Mouse (Mus musculus) midbrain, embryonic 11.5 days (tissue): ENCODE results near the gene Fer1l4. TPM values are rescaled to one million over a fixed set of nuclear protein-coding genes. Genes with fewer than 3 reads are reported as not detected.

ENCODE experiments used
- ATAC-seq: fragments of 200-750 bp; cut with Nextera tagmentation; 2 replicates; pipeline ENCODE4 v1.8.0; 2017; ENCODE audit warnings: moderate TSS enrichment, moderate library complexity; ENCODE audit not compliant: low FRiP score
- DNase-seq: peaks from one replicate; pipeline ENCODE4 v3.0.0; 2015; ENCODE audit warnings: low spot score; ENCODE audit errors: missing footprints
- H3K27ac ChIP-seq: fragments of 300-500 bp; sonication (generic); 2 replicates; pipeline ENCODE4 v1.5.1; 2014; ENCODE audit warnings: low read depth, low read length
- H3K27me3 ChIP-seq: fragments of 300-500 bp; sonication (generic); 2 replicates; pipeline ENCODE4 v1.6.1; 2014; ENCODE audit warnings: mild to moderate bottlenecking, low read length, moderate library complexity, mixed read lengths; ENCODE audit not compliant: control insufficient read depth, insufficient read depth
- H3K36me3 ChIP-seq: fragments of 300-500 bp; sonication (generic); 2 replicates; pipeline ENCODE4 v1.6.1; 2014; ENCODE audit warnings: mild to moderate bottlenecking, low read length, moderate library complexity, mixed read lengths; ENCODE audit not compliant: control insufficient read depth, insufficient read depth
- H3K4me1 ChIP-seq: fragments of 300-500 bp; sonication (generic); 2 replicates; pipeline ENCODE4 v1.6.1; 2014; ENCODE audit warnings: low read length; ENCODE audit not compliant: control insufficient read depth, insufficient read depth
- H3K4me2 ChIP-seq: fragments of 300-500 bp; sonication (generic); 2 replicates; pipeline ENCODE4 v1.6.1; 2014; ENCODE audit warnings: mild to moderate bottlenecking, moderate library complexity
- H3K4me3 ChIP-seq: fragments of 300-500 bp; sonication (generic); 2 replicates; pipeline ENCODE4 v1.5.1; 2014; ENCODE audit warnings: low read depth, low read length
- H3K9ac ChIP-seq: fragments of 300-500 bp; sonication (generic); 2 replicates; pipeline ENCODE4 v1.6.1; 2014; ENCODE audit warnings: low read length
- H3K9me3 ChIP-seq: fragments of 300-500 bp; sonication (generic); 2 replicates; pipeline ENCODE4 v1.6.1; 2016; ENCODE audit warnings: low read length; ENCODE audit not compliant: control insufficient read depth
- WGBS: fragments of 180-500 bp; shearing (Covaris S2); extraction: QIAGEN DNeasy Blood & Tissue Kit; methylation state at CpG from one replicate; pipeline ENCODE4 v1.1.7; 2014; 5-methylcytosine and 5-hydroxymethylcytosine counted together
- polyA plus RNA-seq: library from polyadenylated mRNA; unstranded; fragments of >200 nt; fragmentation: Nextera tagmentation; extraction: Ambion mirVana; gene quantifications from 2 replicates; pipeline ENCODE4 v1.2.1, GENCODE M21; 2014

Fer1l4 gene
- polyA plus RNA-seq, 1 experiment from 2014 or later: not detected

- Histone ChIP-seq H3K36me3 (peaks cover 29% of the 10 kb centered on the region), H3K27me3 (no peaks in the 10 kb centered on the region), H3K4me3 (no peak overlapping the region), H3K9ac (no peak overlapping the region), H3K4me2 (no peak overlapping the region), H3K4me1 (no peaks in the 10 kb centered on the region), H3K9me3 (no peaks in the 10 kb centered on the region), H3K27ac (no peak overlapping the region)
- no peak for DNase-seq
- WGBS: 93% methylated on average over 7 of the region's 7 CpGs
- no peak for ATAC-seq
Observed at GRCm38 (mm10) chr2:156077461-156077860, 24.7 kb upstream of the Fer1l4 start.

- no peak overlapping the region for H3K4me2 ChIP-seq
- 95% methylated on average over 15 of the region's 15 CpGs for WGBS
- peaks cover 36% of the 10 kb centered on the region for H3K36me3 ChIP-seq
- H3K9me3 ChIP-seq: no peaks in the 10 kb centered on the region
- ATAC-seq (no peak), DNase-seq (no peak)
- no peak overlapping the region for H3K4me3 ChIP-seq
- no peaks in the 10 kb centered on the region for H3K4me1 ChIP-seq
- no peaks in the 10 kb centered on the region; the same call in 1 of the 2 replicates for H3K27me3 ChIP-seq
- no peak overlapping the region for H3K27ac ChIP-seq
- no peak overlapping the region for H3K9ac ChIP-seq
Observed at GRCm38 (mm10) chr2:156073725-156074124, 21.0 kb upstream of the Fer1l4 start.

GRCm38 (mm10) chr2:156071236-156071635 is 18.5 kb upstream of the Fer1l4 start:
- no peak overlapping the region for H3K4me3 ChIP-seq
- H3K27ac ChIP-seq: no peak overlapping the region
- peaks cover 27% of the 10 kb centered on the region for H3K36me3 ChIP-seq
- 96% methylated on average over 10 of the region's 10 CpGs for WGBS
- no peaks in the 10 kb centered on the region for H3K9me3 ChIP-seq
- no peak overlapping the region for H3K9ac ChIP-seq
- no peaks in the 10 kb centered on the region; the same call in 1 of the 2 replicates for H3K27me3 ChIP-seq
- peaks cover 3% of the 10 kb centered on the region; the same call in 1 of the 2 replicates for H3K4me1 ChIP-seq
- no peak overlapping the region for H3K4me2 ChIP-seq
- DNase-seq: peak; percentile 81
- no peak for ATAC-seq

GRCm38 (mm10) chr2:156067916-156068315 is 15.2 kb upstream of the Fer1l4 start:
- Histone ChIP-seq H3K4me1 (peaks cover 7% of the 10 kb centered on the region), H3K9ac (no peak overlapping the region), H3K27ac (no peak overlapping the region), H3K4me3 (no peak overlapping the region), H3K27me3 (no peaks in the 10 kb centered on the region; the same call in 1 of the 2 replicates), H3K4me2 (no peak overlapping the region), H3K9me3 (no peaks in the 10 kb centered on the region), H3K36me3 (peaks cover 10% of the 10 kb centered on the region; the same call in 1 of the 2 replicates)
- ATAC-seq: no peak
- DNase-seq: no peak
- WGBS: 95% methylated on average over 10 of the region's 10 CpGs

GRCm38 (mm10) chr2:156066126-156066525 is 13.4 kb upstream of the Fer1l4 start:
- H3K27me3 ChIP-seq: no peaks in the 10 kb centered on the region
- peak overlapping the region; percentile 73 for H3K4me3 ChIP-seq
- peaks cover 10% of the 10 kb centered on the region; the same call in 1 of the 2 replicates for H3K36me3 ChIP-seq
- peak overlapping the region; percentile 94 for H3K4me2 ChIP-seq
- H3K4me1 ChIP-seq: peaks cover 7% of the 10 kb centered on the region
- WGBS: 30% methylated on average over 10 of the region's 10 CpGs
- no peak overlapping the region for H3K27ac ChIP-seq
- no peaks in the 10 kb centered on the region for H3K9me3 ChIP-seq
- ATAC-seq (0 out of 2 replicates have a peak, but pooled peaks have one; percentile 9), DNase-seq (no peak)
- H3K9ac ChIP-seq: peak overlapping the region; percentile 90

- Histone ChIP-seq H3K27ac (peak within 1 kb of the TSS; percentile 65), H3K27me3 (no peaks in the 10 kb centered on the region), H3K9me3 (no peaks in the 10 kb centered on the region), H3K36me3 (peaks cover 10% of the 10 kb centered on the region; the same call in 1 of the 2 replicates), H3K4me1 (peaks cover 7% of the 10 kb centered on the region), H3K4me2 (peak within 1 kb of the TSS; percentile 94), H3K9ac (peak within 1 kb of the TSS; percentile 90), H3K4me3 (peak within 1 kb of the TSS; percentile 73)
- DNase-seq (peak; percentile 99), ATAC-seq (peak; percentile 85)
- WGBS: under 1% methylated on average over 81 of the region's 81 CpGs
Observed at GRCm38 (mm10) chr2:156065099-156066041, 12.6 kb upstream of the Fer1l4 start, which contains the start of gene Spag4. Spag4 (plus strand) TSS chr2:156065175.

- no peak overlapping the region for H3K4me2 ChIP-seq
- H3K27ac ChIP-seq: no peak overlapping the region
- no peaks in the 10 kb centered on the region for H3K9me3 ChIP-seq
- no peaks in the 10 kb centered on the region for H3K36me3 ChIP-seq
- ATAC-seq (no peak), DNase-seq (no peak)
- WGBS: 7% methylated on average over 19 of the region's 19 CpGs
- no peaks in the 10 kb centered on the region for H3K27me3 ChIP-seq
- no peaks in the 10 kb centered on the region for H3K4me1 ChIP-seq
- H3K9ac ChIP-seq: no peak overlapping the region
- H3K4me3 ChIP-seq: no peak overlapping the region
Observed at GRCm38 (mm10) chr2:156047929-156048328, 4.8 kb downstream of the Fer1l4 start.

- no peak overlapping the region for H3K9ac ChIP-seq
- H3K27me3 ChIP-seq: no peaks in the 10 kb centered on the region
- no peaks in the 10 kb centered on the region for H3K36me3 ChIP-seq
- H3K4me2 ChIP-seq: no peak overlapping the region
- 85% methylated on average over 8 of the region's 8 CpGs for WGBS
- DNase-seq: peak; percentile 64
- no peak overlapping the region for H3K27ac ChIP-seq
- H3K4me3 ChIP-seq: no peak overlapping the region
- no peaks in the 10 kb centered on the region for H3K9me3 ChIP-seq
- H3K4me1 ChIP-seq: no peaks in the 10 kb centered on the region
- no peak for ATAC-seq
Observed at GRCm38 (mm10) chr2:156042903-156043302, 9.8 kb downstream of the Fer1l4 start.

GRCm38 (mm10) chr2:156039390-156039789 is 13.4 kb downstream of the Fer1l4 start:
- Histone ChIP-seq H3K4me3 (no peak overlapping the region), H3K27me3 (no peaks in the 10 kb centered on the region), H3K9me3 (no peaks in the 10 kb centered on the region), H3K27ac (no peak overlapping the region), H3K36me3 (no peaks in the 10 kb centered on the region), H3K4me1 (no peaks in the 10 kb centered on the region), H3K4me2 (no peak overlapping the region), H3K9ac (no peak overlapping the region)
- 87% methylated on average over 3 of the region's 3 CpGs for WGBS
- ATAC-seq: no peak
- no peak for DNase-seq
